Mouse (Mus musculus) brain, embryonic 18.5 days (tissue): ENCODE results near the gene Lgals3bp.

Experiments
- DNase-seq: peaks from one replicate; pipeline ENCODE4 v3.0.0-alpha.2; 2012; ENCODE audit warnings: low read depth, low spot score

Lgals3bp gene

GRCm38 (mm10) chr11:118401760-118402280, at the start of gene Lgals3bp:
TSS of gene Lgals3bp (minus strand) at chr11:118402092.
- DNase-seq: no peak

- DNase-seq: no peak
Measured at GRCm38 (mm10) chr11:118451211-118451610, 49.3 kb upstream of the Lgals3bp start.

GRCm38 (mm10) chr11:118448385-118448784, 46.5 kb upstream of the Lgals3bp start:
- no peak for DNase-seq

GRCm38 (mm10) chr11:118447346-118447745, 45.5 kb upstream of the Lgals3bp start:
- no peak for DNase-seq

- no peak for DNase-seq
Measured at GRCm38 (mm10) chr11:118445843-118446242, 44.0 kb upstream of the Lgals3bp start.

- no peak for DNase-seq
Measured at GRCm38 (mm10) chr11:118443201-118443970, 41.5 kb upstream of the Lgals3bp start.

GRCm38 (mm10) chr11:118442691-118443090, 40.8 kb upstream of the Lgals3bp start:
- no peak for DNase-seq

GRCm38 (mm10) chr11:118438665-118439414, 36.9 kb upstream of the Lgals3bp start:
- DNase-seq: no peak

GRCm38 (mm10) chr11:118436471-118436935, 34.6 kb upstream of the Lgals3bp start:
- no peak for DNase-seq

GRCm38 (mm10) chr11:118434093-118434492, 32.2 kb upstream of the Lgals3bp start:
- DNase-seq: no peak

GRCm38 (mm10) chr11:118433398-118433868, 31.5 kb upstream of the Lgals3bp start:
- DNase-seq: no peak

GRCm38 (mm10) chr11:118431100-118431948, 29.4 kb upstream of the Lgals3bp start:
- no peak for DNase-seq

- DNase-seq: no peak
Measured at GRCm38 (mm10) chr11:118430291-118430885, 28.5 kb upstream of the Lgals3bp start.

- no peak for DNase-seq
Measured at GRCm38 (mm10) chr11:118428944-118429709, 27.2 kb upstream of the Lgals3bp start.

- DNase-seq: no peak
Measured at GRCm38 (mm10) chr11:118428460-118428868, 26.6 kb upstream of the Lgals3bp start.

- no peak for DNase-seq
Measured at GRCm38 (mm10) chr11:118427986-118428385, 26.1 kb upstream of the Lgals3bp start, which contains the start of gene C1qtnf1. TSS of gene C1qtnf1 (plus strand) at chr11:118428203.

- DNase-seq: no peak
Measured at GRCm38 (mm10) chr11:118427266-118427779, 25.4 kb upstream of the Lgals3bp start.

- DNase-seq: no peak
Measured at GRCm38 (mm10) chr11:118426765-118427164, 24.9 kb upstream of the Lgals3bp start.

GRCm38 (mm10) chr11:118424621-118425335, 22.9 kb upstream of the Lgals3bp start:
- DNase-seq: no peak
